Mouse (Mus musculus) megakaryocyte progenitor cell, adult 5-6 weeks (primary cell): ENCODE measurements around the gene Znhit6. TPM values are rescaled to one million over a fixed set of nuclear protein-coding genes. Genes with fewer than 3 reads are reported as not detected.

Experiments used
- ATAC-seq: replicated peaks from 2 replicates; pipeline ENCODE4 v1.8.0; 2016; ENCODE audit warnings: mild to moderate bottlenecking, moderate TSS enrichment, inconsistent platforms; ENCODE audit not compliant: poor library complexity
- total RNA-seq, 2 experiments: library from RNA; stranded (forward) in 1 of 2; stranded (reverse) in 1 of 2; fragments of 157-497, 149-512 nt in 1 of 2; fragments of 200-1000 nt in 1 of 2; gene quantifications; 2 replicates each; pipeline versions ENCODE4 v1.2.3 to v1.2.4; 2015 to 2017

The Znhit6 gene
- total RNA-seq, 2 experiments from 2014 or later = 25.2 to 56.9 TPM

- 0 out of 2 replicates have a peak, but pooled peaks have one; percentile 4 for ATAC-seq
Observed at GRCm38 (mm10) chr3:145602410-145603206, 26.6 kb downstream of the Znhit6 start.

DNA sequence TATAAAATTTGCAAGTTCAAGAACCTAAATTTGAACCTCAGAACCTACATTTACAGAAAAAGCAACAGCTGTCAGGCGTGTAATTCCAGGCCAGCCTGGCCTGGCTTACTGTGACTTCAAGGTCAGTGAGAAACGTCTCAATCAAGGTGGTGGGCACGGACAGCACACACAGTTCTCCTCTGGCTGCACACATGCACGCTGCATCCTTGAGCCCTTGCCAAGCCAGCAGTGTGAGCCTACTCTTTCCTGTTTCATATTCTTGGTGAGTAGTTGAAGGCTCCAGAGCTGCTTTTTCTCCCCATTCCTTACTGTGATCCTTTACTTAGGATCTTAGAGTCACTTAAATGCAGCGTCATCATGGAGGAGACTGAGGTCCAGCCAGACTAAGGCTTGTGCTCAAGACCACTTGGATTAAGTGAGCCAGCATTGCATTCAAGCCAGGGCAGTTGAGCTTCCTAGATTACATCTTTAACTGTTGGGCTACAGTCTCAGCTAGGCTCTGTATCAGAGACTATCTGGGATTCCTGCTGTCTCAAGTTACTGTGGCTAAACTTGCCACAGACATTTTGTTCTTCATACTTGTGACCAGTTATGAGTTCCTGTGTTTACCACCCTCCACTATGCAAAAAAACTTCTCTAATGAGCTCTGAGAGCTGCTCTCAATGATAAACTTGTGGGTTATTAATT lies 29.6 kb downstream of the Znhit6 start:
- peak; percentile 17 for ATAC-seq

DNA sequence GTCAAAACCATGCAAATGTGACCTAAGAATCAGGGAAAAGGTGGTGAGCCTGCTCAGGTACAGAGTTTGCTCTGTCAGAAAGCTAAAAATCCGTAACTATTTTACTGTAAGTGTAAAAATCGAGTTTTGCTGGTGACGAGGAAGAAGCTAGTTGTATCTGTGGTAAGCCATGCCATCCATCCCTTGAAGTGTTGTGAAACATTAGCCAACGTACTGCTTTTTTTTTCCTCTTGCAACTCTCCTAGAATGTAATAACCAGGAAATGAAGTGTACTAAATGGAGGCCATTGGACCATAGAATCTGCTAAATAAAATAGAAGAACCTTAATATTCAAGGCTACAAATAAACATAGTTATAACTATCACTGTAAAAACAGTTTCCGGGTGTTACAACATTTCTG lies 32.3 kb downstream of the Znhit6 start:
- ATAC-seq = peak; percentile 65

DNA sequence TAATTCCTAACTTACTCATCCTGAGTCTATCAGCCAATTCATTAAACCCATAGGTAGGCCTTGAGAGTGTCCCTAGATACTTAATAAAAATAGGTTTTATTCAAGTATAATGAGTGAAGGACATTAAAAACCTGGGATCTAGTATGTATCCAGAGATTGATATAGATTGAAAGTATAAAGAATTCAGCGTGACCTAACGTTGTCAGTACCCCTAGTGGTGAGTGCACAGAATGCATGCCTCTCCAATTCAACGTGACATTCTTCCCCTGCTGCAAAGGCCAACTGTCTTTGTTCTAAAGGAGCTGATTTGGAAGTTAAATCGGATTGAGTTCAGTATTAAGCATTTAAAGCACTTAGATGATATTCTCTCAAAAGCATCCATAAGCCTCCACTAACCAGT lies 36.7 kb downstream of the Znhit6 start:
- ATAC-seq = peak; percentile 70

- ATAC-seq = no peak
Observed at GRCm38 (mm10) chr3:145613234-145613633, 37.2 kb downstream of the Znhit6 start.

- ATAC-seq = peak; percentile 33; the same call in 1 of the 2 replicates
Observed at GRCm38 (mm10) chr3:145614362-145615115, 38.5 kb downstream of the Znhit6 start.

- ATAC-seq = peak; percentile 61
Observed at GRCm38 (mm10) chr3:145618299-145618698, 42.3 kb downstream of the Znhit6 start.

GRCm38 (mm10) chr3:145619621-145620365 lies 43.8 kb downstream of the Znhit6 start:
- ATAC-seq = no peak

DNA sequence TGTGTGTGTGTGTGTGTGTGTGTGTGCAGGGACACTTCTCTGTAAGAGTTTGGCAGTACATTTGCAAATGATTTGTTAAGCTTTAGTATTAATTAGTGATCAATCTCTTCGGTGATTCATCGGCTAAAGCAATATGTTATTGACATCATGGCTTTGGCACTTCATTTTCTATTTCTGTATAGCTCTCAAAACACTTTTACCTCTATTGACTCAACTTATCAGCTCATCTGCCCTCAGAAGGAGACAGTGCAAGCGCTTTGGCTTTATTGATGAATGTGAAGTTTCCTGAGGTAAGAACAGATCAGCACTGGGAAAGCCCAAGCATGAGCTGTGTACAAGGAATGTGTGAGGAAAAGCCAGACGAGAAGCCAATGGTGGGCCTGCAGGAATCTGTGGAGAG lies 45.2 kb downstream of the Znhit6 start:
- ATAC-seq = no peak

DNA sequence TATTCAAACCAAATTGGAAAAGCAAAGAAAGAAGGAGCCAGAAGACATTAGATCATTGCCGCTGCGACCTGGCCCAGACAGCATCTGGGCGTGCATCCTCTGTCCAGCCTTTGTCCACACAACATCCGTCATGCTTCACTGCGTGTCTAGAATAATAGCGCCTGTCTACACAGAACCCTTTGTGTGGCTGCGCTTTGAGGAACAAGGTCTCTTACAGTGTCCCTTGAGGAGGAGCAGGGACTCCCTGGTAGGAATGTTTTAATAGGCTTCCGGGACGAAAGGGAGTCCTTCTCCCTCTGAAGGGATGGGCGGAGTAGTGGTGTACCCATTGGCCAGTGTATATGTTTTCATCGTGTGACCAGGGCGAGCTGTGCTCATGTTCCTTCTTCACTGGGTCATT lies 47.0 kb downstream of the Znhit6 start:
- no peak for ATAC-seq

GRCm38 (mm10) chr3:145624786-145625185 lies 48.8 kb downstream of the Znhit6 start:
- ATAC-seq = no peak

GRCm38 (mm10) chr3:145625546-145625945 lies 49.5 kb downstream of the Znhit6 start:
- no peak for ATAC-seq

- ATAC-seq = no peak
Observed at GRCm38 (mm10) chr3:145626063-145626462, 50.1 kb downstream of the Znhit6 start.

- peak; percentile 85 for ATAC-seq
Observed at GRCm38 (mm10) chr3:145627830-145628229, 51.8 kb downstream of the Znhit6 start.

GRCm38 (mm10) chr3:145628643-145629042 lies 52.6 kb downstream of the Znhit6 start:
- no peak for ATAC-seq

- no peak for ATAC-seq
Observed at GRCm38 (mm10) chr3:145632888-145633287, 56.9 kb downstream of the Znhit6 start.

DNA sequence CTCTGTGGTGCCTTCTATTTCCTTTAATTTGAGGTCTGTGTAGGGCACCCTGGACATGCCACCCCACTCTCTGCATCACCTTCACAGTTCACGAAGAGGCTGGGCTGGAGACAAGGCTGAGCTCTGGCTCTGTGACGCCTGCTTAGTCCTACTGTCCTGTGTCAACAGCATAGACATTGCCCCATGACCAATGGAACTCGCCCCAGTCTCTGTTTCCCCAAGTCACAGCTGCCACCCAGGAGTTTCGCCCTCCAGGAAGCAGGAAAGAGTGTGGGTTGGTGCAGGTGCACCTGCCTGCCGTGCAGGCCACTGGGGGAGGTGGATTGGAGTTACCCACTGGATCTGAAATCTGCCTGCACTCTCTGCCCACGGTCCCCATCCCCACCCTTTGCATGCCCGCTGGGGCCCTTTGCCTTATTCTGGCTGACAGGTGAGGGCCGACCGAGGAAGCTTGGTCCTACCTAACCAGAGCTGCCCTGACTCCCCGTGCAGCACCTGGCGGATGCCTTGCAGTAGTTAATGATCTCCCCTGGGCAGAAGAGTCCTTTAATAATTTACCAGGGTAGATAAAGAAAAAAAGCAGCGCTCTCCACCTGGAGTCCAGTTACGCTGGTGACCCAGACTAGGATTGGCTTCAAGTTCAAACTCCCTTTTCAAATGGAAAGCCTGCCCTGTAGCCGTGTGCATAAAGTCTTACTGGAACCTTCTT lies 58.2 kb downstream of the Znhit6 start:
- no peak for ATAC-seq

DNA sequence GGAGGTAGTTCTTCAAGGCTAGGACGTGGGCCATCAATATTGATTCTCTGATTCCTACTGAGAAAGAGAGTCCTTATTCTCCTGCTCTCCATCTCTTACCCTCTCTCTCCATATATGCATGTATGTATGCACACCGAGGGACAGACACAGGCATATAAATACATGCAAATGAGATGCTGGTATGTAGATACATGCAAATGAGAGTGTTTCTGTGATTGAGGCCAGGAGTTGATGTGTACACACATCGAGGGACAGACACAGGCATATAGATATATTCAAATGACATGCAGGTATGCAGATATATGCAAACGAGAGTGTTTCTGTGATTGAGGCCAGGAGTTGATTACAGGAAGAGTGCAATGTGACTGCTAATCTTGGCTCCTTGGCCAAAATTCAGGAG lies 64.2 kb downstream of the Znhit6 start:
- ATAC-seq = no peak

DNA sequence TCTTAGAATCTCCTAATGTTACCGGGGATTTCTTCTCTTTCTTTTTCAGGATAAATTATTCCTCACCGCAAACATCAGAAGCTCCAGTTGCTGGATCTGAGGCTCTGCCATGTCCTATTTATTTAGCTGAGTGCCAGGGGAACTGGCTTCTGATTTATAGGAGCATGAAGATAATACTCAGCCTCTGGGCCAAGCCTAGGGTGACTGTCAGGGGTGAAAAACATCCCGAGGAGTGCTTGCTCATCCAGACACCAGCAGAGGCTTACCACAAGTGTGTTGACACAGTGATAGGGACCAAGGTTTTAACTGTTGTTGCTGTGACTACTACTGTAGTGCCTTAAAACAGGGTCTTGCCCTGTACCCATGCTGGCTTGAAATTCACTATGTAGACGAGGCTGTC lies 64.6 kb downstream of the Znhit6 start:
- no peak for ATAC-seq

DNA sequence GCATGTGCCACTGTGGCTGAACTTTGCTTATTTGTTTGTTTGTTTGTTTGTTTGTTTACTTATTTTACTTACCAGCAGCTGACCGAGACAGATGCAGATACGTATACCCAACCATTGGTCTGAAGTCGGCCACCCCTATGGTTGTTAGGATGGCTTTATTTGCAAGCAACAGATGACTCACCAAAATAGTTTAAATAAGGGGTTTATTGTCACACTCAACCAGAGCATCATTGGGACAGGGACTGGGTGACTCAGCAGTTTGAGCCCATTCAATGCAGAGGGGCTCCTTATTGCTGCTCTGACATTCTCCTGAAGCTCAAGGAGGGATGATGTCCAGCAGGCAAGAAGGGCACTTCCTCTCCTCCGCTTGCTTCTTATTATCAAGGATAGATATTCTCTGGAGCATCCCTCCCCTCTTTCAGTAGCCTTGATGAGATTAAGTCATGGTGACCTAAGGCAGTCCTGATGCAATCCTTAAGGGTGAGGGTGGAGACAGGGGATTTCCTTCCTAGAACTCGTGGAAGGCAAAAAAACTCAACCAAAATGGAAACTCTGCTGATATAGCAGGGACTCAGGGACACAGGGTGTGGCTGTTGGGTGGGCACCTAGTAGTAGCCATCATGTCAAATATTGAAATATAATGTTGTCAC lies 65.2 kb downstream of the Znhit6 start:
- ATAC-seq = no peak
